Mouse (Mus musculus) adipocyte (in vitro differentiated cells): ENCODE measurements around the gene Bub3.

ENCODE experiments used
- DNase-seq: peaks from one replicate; pipeline ENCODE4 v3.0.0-alpha.2; 2016; ENCODE audit warnings: low spot score

The Bub3 gene

DNA sequence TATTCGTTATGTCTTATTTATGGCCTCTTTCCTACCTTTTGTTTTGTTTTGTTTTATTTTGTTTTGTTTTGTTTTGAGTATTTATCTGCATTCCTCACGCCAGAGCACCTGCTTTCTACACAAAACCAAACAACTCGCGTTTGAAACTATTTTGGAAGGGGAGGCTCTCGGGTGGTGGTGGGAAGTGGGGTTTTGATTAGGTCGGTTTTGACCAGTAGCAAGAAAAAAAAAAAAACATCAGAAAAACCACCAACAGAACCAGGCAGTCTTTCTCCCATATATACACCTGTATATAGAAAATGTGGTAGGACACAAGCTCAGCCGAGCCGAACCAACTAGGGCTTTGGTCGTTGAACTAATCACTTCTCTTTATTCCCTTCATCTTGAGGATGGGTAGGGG is 3.9 kb upstream of the Bub3 start:
- DNase-seq = no peak

DNA sequence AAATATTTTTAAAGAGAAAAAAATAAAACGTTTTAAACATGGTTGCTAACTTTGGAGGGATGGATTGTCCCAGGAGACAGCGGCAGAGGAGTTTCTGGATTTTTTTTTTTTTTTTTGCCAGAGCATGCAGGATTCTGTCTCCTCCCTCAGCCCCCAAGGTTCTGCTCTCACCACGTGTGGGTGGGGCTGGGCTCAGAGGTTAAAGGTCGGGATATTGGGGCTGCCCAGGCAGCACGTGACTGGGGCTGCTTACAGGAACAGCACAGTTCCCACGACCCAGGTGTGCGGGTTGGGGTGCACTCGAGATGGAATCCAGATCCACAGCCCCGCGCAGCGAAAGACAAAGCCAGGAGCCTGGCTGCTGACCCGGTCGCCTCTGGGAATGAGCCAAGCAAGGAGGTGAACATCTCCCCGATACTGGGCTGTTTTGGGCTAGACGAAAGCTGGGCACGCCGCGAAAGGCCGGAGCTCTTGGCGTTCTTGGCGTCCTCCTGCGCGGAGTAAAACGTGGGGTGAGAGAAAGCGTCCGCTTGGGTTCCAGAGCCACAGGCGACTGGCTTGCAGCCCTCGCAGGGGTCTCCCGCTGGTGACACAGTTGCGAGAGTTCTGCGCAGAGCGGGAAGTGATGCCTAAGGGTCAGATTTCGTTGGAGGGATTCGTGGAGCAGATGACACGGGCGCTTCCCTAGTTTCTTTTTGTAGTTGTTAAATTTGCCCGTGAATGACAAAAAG is 3.3 kb upstream of the Bub3 start:
- DNase-seq = no peak

DNA sequence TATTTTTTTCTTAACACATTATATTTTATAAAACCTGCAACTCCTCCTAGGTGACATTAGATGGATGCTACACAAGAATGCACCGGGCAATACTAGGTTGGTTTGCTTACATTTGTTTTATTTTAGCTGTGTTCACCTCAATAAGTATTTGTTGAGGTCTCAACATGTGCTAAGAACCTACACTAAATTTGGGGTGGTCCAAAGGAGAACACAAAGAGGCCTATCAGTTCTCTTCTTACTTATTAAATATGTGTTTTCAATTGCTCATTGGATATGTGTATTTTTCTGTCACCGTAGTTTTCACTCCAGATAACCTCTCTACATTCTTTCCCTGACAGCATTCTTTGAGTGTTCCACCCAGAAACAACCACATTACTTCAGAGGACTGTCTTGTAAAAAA is 2.3 kb upstream of the Bub3 start:
- no peak for DNase-seq

DNA sequence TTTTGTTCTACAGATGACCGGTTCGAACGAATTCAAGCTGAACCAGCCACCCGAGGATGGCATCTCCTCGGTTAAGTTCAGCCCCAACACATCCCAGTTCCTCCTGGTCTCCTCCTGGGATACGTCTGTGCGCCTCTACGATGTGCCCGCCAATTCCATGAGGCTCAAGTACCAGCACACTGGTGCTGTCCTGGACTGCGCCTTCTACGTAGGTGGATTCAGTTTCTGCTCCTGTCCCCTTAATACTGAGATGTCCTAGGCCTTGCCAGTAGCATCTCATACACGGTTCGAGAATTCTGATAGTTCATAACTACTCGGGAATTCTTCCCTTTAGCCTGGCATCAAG is 648 bp downstream of the Bub3 start:
- no peak for DNase-seq

DNA sequence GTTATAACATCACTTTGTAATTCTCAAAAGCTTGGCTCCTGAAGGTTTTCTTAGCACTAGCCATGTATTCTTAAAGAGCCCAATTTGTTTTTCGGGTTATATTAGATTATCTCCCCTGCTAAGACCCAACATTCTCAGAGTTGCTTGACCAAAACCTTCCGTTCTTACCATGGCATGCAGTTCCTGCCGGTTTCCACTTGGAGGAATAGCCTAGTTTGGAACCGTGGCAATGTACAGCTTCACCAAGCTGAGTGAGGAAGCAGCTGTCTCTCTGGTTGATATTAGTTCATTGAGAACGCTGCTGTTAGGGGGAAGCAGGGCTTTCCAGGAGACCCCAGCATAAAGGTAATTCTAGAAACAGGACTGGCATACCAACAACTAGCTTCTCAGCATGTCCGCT is 15.2 kb downstream of the Bub3 start:
- no peak for DNase-seq

DNA sequence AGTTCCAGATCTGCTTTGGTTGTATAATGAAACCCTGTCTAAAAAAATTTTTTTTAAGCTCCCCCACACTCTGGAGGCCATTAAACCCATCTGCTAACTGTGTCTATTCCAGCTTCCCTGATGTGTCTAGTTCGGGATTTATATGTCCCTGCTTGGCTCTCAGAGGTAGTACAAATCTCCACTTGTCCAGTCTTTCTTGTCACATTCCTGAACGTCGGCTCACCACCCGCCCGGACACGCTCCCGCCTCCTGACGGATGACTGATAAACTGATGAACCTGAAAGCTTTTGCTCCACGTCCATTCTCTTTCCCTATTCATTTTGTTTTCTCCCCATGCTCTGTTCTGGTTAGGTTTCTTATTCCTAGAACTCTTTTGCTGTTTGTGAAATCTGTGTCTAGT is 22.2 kb downstream of the Bub3 start:
- DNase-seq = no peak

DNA sequence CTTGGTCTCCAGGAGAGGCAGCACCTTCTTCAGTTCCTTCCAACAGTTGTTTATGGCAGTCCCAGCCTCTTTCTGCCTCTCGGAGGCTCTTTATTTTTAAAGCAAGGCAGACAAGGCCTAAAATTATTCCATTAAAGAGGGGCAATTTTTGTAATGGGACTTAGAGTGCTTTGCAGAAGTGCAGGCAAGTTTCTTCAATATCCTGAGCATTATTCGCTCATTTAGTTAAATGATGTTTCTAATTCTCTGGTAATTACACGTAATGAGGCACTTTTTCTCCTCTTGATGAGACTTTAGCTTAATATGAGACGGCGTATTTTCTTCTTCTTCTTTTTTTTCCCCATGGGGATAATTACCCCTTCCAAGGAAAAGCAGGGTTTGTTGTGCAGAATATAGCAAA is 25.5 kb downstream of the Bub3 start:
- no peak for DNase-seq

DNA sequence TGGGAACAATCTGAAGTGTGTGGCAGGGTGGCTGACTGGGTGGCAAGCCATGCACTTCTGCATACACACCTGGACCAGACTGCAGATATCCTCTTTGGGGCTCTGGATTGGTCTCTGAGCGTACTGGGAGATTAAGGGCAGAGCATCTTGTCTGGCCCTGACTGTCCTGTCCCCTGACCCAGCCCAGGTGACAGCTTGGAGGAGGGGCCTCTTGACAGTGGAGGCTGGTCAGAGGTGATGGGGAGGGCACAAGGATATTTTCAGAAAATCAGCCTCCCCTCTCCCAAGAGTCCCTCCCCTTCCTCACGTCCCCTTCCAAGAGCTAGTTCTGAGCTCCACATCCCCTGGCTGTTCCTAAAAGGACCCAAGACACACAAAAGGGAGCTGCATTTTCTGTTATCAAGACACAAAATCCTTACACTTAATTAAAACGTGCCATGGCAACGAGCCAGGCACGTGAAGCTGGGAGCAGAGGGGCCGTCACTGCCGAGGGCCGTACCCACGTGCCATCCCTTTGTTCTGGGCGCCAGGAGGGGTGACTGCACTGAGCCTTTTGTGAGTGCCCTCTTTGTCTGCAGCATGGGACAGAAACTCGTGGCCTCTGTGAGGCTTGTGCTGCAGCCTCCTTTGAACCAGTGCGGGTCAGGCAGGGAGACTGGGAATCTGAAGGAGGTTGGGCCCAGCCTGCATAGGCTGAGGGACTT is 37.9 kb downstream of the Bub3 start:
- no peak for DNase-seq

DNA sequence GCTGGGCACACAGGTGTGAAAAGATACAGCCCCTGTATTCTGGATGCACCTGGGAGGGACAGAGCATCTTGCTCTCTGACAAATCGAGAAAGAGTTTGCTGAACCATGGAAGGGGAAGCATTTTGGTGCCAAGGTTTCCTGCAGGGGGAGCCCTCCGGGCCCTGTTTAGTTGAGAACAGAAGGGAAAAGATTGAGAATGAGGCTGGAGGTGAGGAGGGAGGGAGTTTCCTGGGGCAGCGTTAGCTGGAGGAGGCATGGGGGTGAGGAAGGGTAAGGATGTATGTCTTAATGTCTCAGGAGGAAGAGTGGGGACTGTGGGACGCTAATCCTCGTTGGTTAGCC is 38.4 kb downstream of the Bub3 start:
- DNase-seq = no peak

DNA sequence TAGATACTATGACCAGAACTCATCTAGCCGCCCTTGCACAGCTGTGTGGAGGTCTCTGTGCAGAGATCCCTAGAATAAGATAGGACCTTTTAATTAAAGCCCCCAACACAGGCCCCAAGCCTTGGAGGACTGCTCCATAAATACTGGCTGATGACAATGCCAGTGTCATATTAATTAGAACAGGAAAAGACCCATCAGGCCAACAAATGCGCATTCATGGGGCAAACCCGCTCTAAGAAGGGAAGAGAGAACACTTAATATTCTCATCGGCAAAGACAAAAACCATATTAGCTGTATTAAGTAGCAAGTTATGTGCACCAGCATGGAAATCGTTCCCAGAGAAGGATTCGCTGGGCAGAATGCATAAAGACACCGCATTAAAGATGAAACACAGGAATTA is 42.1 kb downstream of the Bub3 start:
- DNase-seq = no peak

DNA sequence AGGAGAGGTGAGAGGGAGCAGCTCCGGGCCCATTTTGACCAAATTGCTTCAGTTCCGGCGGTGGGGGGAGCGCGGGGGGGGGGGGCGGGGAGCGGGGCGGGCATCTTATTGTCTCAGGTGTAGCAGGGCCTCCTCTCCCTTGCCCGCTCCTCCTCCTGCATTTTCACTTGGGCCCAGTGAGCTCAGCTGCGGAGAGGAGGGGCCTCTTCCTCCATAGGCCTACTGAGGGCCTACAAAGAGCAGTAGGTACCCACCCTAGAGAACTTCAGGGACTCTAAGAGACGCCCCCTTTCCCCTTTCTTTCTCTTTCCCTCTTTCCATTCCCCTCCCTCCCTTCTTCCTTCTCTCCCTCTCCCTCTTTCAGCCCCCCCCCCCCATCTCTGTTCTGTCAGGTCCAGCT is 43.2 kb downstream of the Bub3 start:
- DNase-seq = no peak

DNA sequence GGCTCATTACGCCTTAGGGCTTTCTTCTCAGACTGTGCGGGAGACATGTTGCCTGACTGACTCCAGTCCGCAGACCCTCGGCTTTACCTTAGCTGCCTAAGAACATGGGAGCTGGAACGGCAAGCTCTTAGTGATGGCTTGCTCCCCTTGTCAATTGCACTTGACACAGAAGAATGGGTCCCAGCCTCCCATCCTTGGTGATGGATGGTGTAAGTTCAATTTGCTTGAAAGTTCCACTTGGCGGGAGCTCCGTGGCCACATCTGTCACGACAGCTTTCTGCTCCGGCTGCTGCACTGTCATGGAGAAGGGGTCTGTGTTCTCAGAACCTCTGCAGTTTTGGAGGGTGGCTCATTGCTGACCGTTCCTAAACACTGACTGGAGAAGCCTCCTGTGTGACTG is 44.9 kb downstream of the Bub3 start:
- no peak for DNase-seq

DNA sequence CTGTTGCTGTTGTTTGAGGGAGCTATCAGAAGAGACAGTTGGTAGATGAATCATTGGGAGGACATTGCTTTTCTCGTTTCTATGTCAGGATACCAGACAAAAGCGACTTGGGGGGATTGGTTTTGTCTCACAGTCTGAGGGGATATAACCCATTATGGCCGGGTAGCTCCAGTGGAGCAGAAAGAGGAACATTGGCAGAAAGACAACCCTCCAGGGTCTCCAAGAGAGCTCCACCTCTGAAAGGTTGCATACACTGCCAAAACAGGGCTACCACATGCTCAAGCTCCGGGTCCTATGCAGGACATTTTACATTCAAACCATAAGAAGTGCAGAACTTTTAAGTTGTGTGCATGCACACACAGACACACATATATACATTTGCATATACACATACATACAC is 45.5 kb downstream of the Bub3 start:
- no peak for DNase-seq

DNA sequence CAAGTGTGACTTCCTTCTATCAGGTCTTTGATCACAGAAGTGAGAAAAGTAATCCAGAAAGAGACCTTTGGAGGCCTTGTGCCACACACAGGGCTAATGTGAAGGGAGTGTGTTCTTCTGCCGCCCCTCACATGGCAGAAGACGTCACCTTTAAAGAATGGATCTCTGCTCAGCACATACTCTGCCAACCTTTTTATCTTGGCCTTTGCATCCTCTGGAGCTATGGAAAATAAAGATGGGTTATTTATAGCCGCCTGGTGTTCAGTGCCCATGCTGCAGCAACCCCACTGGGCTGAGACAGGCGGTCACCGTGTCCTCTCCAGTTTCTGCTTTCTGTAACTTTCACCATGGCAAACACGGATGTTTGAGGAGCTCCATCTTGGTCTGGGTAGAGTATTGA is 48.0 kb downstream of the Bub3 start:
- no peak for DNase-seq

DNA sequence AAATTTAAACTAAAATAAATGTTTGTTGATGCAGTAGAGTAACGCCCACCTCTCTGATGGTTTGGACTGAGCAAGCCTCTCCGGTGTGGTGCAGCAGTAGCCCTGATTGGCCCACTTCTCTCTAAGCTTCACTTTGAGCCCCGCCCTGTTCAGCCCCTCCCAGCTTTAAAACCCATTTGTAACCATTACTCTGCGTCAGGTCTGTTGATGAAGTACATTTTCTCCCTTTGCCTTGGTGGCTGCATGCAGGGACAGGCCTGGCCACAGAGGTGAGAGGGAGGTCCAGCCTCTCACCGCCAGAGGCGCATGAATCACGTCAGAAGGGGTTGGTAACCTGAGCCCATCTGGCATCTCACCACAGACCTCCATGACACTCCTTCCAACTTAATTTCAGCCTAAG is 49.7 kb downstream of the Bub3 start:
- DNase-seq = no peak
